Mouse (Mus musculus) Patski (cell line): ENCODE data around the gene Gm11596. TPM values are rescaled to one million over a fixed set of nuclear protein-coding genes. Genes with fewer than 3 reads are reported as not detected.
"Not testable (repeated sequence)": the region's sequence is repeated elsewhere in the genome, so short reads cannot be mapped to it uniquely, and the experiment has no call there.

Source experiments
- ATAC-seq: fragments of 100-300 bp; one replicate; pipeline ENCODE4 v1.8.0; 2021
- CTCF ChIA-PET: fragments of 350-600 bp; sonication (Branson Sonifier 250); formaldehyde crosslinking; loops from one replicate; lab custom pipeline; 2022; ENCODE audit warnings: inconsistent platforms; lab: Charles Lee
- POLR2A ChIA-PET: fragments of 350-600 bp; sonication (Branson Sonifier 250); formaldehyde crosslinking; loops from one replicate; lab custom pipeline; 2022; ENCODE audit warnings: antibody characterized with exemption, inconsistent platforms; lab: Charles Lee
- DNase-seq: peaks from one replicate; pipeline ENCODE4 v3.0.0-alpha.2; 2011; ENCODE audit warnings: low read depth, low spot score
- H3K27me3 ChIP-seq: fragments of 371-371 bp; one replicate; pipeline ENCODE4 v1.5.1; 2021
- CTCF ChIP-seq: fragments of 100-300 bp; IDR thresholded peaks from one replicate; pipeline ENCODE4 v1.5.1; 2021
- in situ Hi-C: fragments of 300-500 bp; cut with MboI; formaldehyde crosslinking; loops from 3 replicates; pipeline ENCODE4 v1.11.1; 2018; ENCODE audit warnings: low pct_unique_long_range_greater_than_20kb, mixed read lengths
- polyA plus RNA-seq: library from polyadenylated mRNA; unstranded; gene quantifications from one replicate; pipeline ENCODE4 v1.2.3, GENCODE M21; 2021

The Gm11596 gene
- polyA plus RNA-seq: not detected

- TF ChIP-seq CTCF: no peak
- no peak for DNase-seq
- POLR2A ChIA-PET: no interaction called here
Observed at GRCm38 (mm10) chr11:99793367-99793766, at the start of gene Gm11596. TSS of gene Gm11596 (minus strand) at chr11:99793467.

GRCm38 (mm10) chr11:99842185-99842584 lies 48.9 kb upstream of the Gm11596 start:
- in situ Hi-C loops: no loop called here
- DNase-seq (no peak), ATAC-seq (no peak)
- peaks cover 3% of the 10 kb centered on the region for H3K27me3 ChIP-seq
- POLR2A ChIA-PET: no interaction called here
- CTCF ChIA-PET: no interaction called here
- TF ChIP-seq CTCF: no peak

More at GRCm38 (mm10) chr11:99793367-99793766, at the start of gene Gm11596:
- no peaks in the 10 kb centered on the region for H3K27me3 ChIP-seq
- CTCF ChIA-PET: no interaction called here
- no peak for ATAC-seq
- in situ Hi-C loops: no loop called here

- ChIA-PET CTCF (no interaction called here), POLR2A (no interaction called here)
- no peaks in the 10 kb centered on the region for H3K27me3 ChIP-seq
- DNase-seq (no peak), ATAC-seq (no peak)
- in situ Hi-C loops: loop anchor here (10.0 kb wide), 1 partner anchor 63 kb away; the partner anchor contains the start of gene Gm11595
- TF ChIP-seq CTCF: no peak
Observed at GRCm38 (mm10) chr11:99837966-99838365, 44.7 kb upstream of the Gm11596 start, which contains the start of gene 2300003K06Rik. TSS of gene 2300003K06Rik (minus strand) at chr11:99838066.

GRCm38 (mm10) chr11:99815566-99815965 lies 22.3 kb upstream of the Gm11596 start, which contains the start of gene Gm11564:
TSS of gene Gm11564 (minus strand) at chr11:99815666.
- CTCF ChIA-PET, H3K27me3 ChIP-seq, POLR2A ChIA-PET, in situ Hi-C loops, ATAC-seq, DNase-seq: not testable (repeated sequence)

- DNase-seq, H3K27me3 ChIP-seq, in situ Hi-C loops, ATAC-seq, POLR2A ChIA-PET, CTCF ChIA-PET: not testable (repeated sequence)
Observed at GRCm38 (mm10) chr11:99809792-99810191, 16.5 kb upstream of the Gm11596 start, which contains the start of gene Krtap4-13. TSS of gene Krtap4-13 (minus strand) at chr11:99809892.

GRCm38 (mm10) chr11:99804346-99804745 lies 11.1 kb upstream of the Gm11596 start, which contains the start of gene Gm11554:
TSS of gene Gm11554 (minus strand) at chr11:99804446.
- ATAC-seq: not testable (repeated sequence)

GRCm38 (mm10) chr11:99798832-99799231 lies 5.6 kb upstream of the Gm11596 start, which contains the start of gene Gm11569:
TSS of gene Gm11569 (minus strand) at chr11:99798932.
- POLR2A ChIA-PET, H3K27me3 ChIP-seq, CTCF ChIA-PET, in situ Hi-C loops, DNase-seq, ATAC-seq: not testable (repeated sequence)

More at GRCm38 (mm10) chr11:99804346-99804745, 11.1 kb upstream of the Gm11596 start, which contains the start of gene Gm11554:
- DNase-seq, POLR2A ChIA-PET, H3K27me3 ChIP-seq, CTCF ChIA-PET, in situ Hi-C loops: not testable (repeated sequence)

GRCm38 (mm10) chr11:99784900-99785299 lies 8.4 kb downstream of the Gm11596 start, which contains the start of gene Krtap4-9:
TSS of gene Krtap4-9 (plus strand) at chr11:99785200.
- in situ Hi-C loops, ATAC-seq, H3K27me3 ChIP-seq, POLR2A ChIA-PET, DNase-seq, CTCF ChIA-PET: not testable (repeated sequence)

- ATAC-seq (no peak), DNase-seq (no peak)
- no peaks in the 10 kb centered on the region for H3K27me3 ChIP-seq
- ChIA-PET POLR2A (no interaction called here), CTCF (no interaction called here)
- TF ChIP-seq CTCF: no peak
- in situ Hi-C loops: no loop called here
Observed at GRCm38 (mm10) chr11:99780604-99781003, 12.7 kb downstream of the Gm11596 start, which contains the start of gene Krtap4-8. TSS of gene Krtap4-8 (minus strand) at chr11:99780704.

- CTCF ChIA-PET: no interaction called here
Observed at GRCm38 (mm10) chr11:99778401-99778800, 14.9 kb downstream of the Gm11596 start.

GRCm38 (mm10) chr11:99772813-99773212 lies 20.5 kb downstream of the Gm11596 start, which contains the start of gene Gm11595:
TSS of gene Gm11595 (minus strand) at chr11:99772913.
- ATAC-seq, POLR2A ChIA-PET, DNase-seq, H3K27me3 ChIP-seq, CTCF ChIA-PET: not testable (repeated sequence)
- in situ Hi-C loops: loop anchor here (10.0 to 25.0 kb wide), 2 partner anchors 62 to 286 kb away; partner anchors contain the start of genes 2300003K06Rik and Krt23

More at GRCm38 (mm10) chr11:99778401-99778800, 14.9 kb downstream of the Gm11596 start:
- H3K27me3 ChIP-seq: no peaks in the 10 kb centered on the region
- ATAC-seq: no peak
- DNase-seq: no peak
- in situ Hi-C loops: loop anchor here (10.0 kb wide), 1 partner anchor 56 kb away; the partner anchor contains the start of gene 2300003K06Rik
- no peak for TF ChIP-seq CTCF
- POLR2A ChIA-PET: no interaction called here
